ENCODE assay signal across 10 mouse cellular contexts in the genomic region with DNA sequence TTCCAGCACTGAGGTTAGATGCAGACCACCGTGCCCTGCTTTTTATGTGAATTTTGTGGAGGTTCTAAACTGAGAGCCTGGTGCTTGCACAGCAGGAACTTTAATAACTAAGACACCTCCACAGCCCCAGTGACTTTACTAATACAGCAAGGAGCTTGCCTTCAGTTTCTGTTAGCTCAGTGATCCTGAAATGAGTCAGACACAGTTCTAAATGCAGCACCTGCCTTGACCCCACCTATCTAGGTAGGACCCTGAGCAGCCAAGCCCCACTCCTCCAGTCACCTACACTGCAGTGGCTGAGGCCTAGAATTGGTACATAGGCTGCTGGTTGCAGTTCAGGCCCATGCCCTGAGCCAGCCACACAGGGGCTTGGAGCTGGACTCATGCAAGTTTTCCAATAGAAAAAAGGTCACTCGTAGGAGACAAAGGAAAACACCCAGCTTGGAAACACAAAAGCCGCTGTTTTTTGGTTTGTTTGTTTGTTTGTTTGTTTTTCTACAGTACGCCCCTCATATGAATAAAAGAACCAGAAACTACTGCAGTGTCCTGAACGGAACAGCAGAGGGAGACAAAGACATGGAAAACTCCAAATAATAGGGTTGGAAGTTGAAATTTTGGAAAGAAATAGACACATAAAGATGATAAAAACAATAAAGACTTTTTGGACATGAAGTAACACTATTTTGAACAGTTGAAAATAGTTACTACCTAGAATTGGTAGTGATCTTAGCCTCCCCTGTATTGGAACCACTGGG. TPM values are rescaled to one million over a fixed set of nuclear protein-coding genes. Genes with fewer than 3 reads are reported as not detected.
A peak's percentile ranks its signal among the peaks of the same experiment; 100 is the strongest.
DNase-seq lines count a peak whose midpoint lies in the region; ATAC-seq and TF ChIP-seq lines count a peak whose summit lies in the region.
"Had no signal": no experiment of that assay in that cellular context is flagged by ENCODE, and none has a peak within 500 bp of the region (broad histone marks: within the 10 kb centered on the region; RNA-seq: fewer than 3 reads in every experiment).

No protein-coding gene starts in this region.

- no peak overlapping the region for H3K4me3 ChIP-seq in heart, adult 2 months
- no peak overlapping the region for H3K4me3 ChIP-seq in heart, embryonic 11.5 days (ENCODE audit: low read depth, low read length)
- H3K4me3 ChIP-seq in lung, embryonic 14.5 days (ENCODE audit: low read depth, low read length), result no peak overlapping the region
- H3K4me3 ChIP-seq: liver, embryonic 15.5 days had no signal

- no peaks in the 10 kb centered on the region for H3K9me3 ChIP-seq in heart, embryonic 11.5 days (replicated peaks; ENCODE audit: control insufficient read depth, low read length)
- no peaks in the 10 kb centered on the region for H3K9me3 ChIP-seq in lung, embryonic 14.5 days (ENCODE audit: low read depth, low read length)
- H3K9me3 ChIP-seq: liver, embryonic 15.5 days had no signal

- intact Hi-C loops in heart, adult 2 months (cut with DNase I), result no loop called here

- H3K79me2 ChIP-seq in heart, adult 2 months (replicated peaks; ENCODE audit: control insufficient read depth, insufficient read depth, low read length), result no peaks in the 10 kb centered on the region

- H3K4me1 ChIP-seq in heart, adult 2 months (ENCODE audit: control insufficient read depth, insufficient read depth, low read length), result no peaks in the 10 kb centered on the region
- H3K4me1 ChIP-seq in heart, embryonic 11.5 days (ENCODE audit: control insufficient read depth, insufficient read depth, low read length), result no peaks in the 10 kb centered on the region
- H3K4me1 ChIP-seq in lung, embryonic 14.5 days (ENCODE audit: insufficient read depth), result no peaks in the 10 kb centered on the region

- no peak for TF ChIP-seq POLR2A in heart, adult 2 months (IDR thresholded peaks at IDR 0.05; ENCODE audit: insufficient read depth, low read depth, low read length)

- 41% methylated on average over 5 of the region's 5 CpGs for WGBS in heart, adult 2 months
- WGBS in heart, embryonic 11.5 days (ENCODE audit: insufficient replicate concordance), result 44% methylated on average over 5 of the region's 5 CpGs
- 38% methylated on average over 5 of the region's 5 CpGs for WGBS in lung, embryonic 14.5 days

- no peak for TF ChIP-seq EP300 in heart, adult 2 months (IDR thresholded peaks at IDR 0.05; ENCODE audit: insufficient read depth, low read depth, low read length)

- H3K27ac ChIP-seq in heart, adult 2 months, result no peak overlapping the region
- no peak overlapping the region for H3K27ac ChIP-seq in heart, embryonic 11.5 days (ENCODE audit: low read depth, low read length)
- no peak overlapping the region for H3K27ac ChIP-seq in lung, embryonic 14.5 days (ENCODE audit: low read depth)
- H3K27ac ChIP-seq: liver, embryonic 15.5 days had no signal

- peak; percentile 80 for TF ChIP-seq CTCF in heart, adult 2 months (IDR thresholded peaks at IDR 0.05)
- TF ChIP-seq CTCF in lung, embryonic 14.5 days (IDR thresholded peaks at IDR 0.05; ENCODE audit: low read depth), result peak; percentile 51

- no peak for ATAC-seq in heart, embryonic 11.5 days (replicated peaks; ENCODE audit: insufficient number of reproducible peaks, low FRiP score, low TSS enrichment)
- no peak for ATAC-seq in lung, embryonic 14.5 days (ENCODE audit: insufficient read depth)
- no peak for ATAC-seq in megakaryocyte-erythroid progenitor cell, adult 5-6 weeks (replicated peaks; ENCODE audit: low FRiP score, low TSS enrichment, poor library complexity, severe bottlenecking)

- DNase-seq in heart, adult 2 months, result no peak
- DNase-seq in lung, embryonic 14.5 days, result peak; percentile 71
- no peak for DNase-seq in lung, adult 18-20 months
- DNase-seq in NIH3T3 (ENCODE audit: low read depth), result peak; percentile 65
- DNase-seq in retina, postnatal 1 day, result peak; percentile 37
- DNase-seq: layer of hippocampus, postnatal 36 days; thymus, postnatal 36 days had no signal

- H3K27me3 ChIP-seq in heart, adult 2 months (ENCODE audit: control insufficient read depth, insufficient read depth, low read length), result no peaks in the 10 kb centered on the region
- H3K27me3 ChIP-seq in heart, embryonic 11.5 days (ENCODE audit: control insufficient read depth, insufficient read depth, low read length), result no peaks in the 10 kb centered on the region
- no peaks in the 10 kb centered on the region for H3K27me3 ChIP-seq in lung, embryonic 14.5 days (ENCODE audit: insufficient read depth, low read length)

- no peaks in the 10 kb centered on the region for H3K36me3 ChIP-seq in heart, adult 2 months (ENCODE audit: control insufficient read depth, insufficient read depth, low read length)
- no peaks in the 10 kb centered on the region for H3K36me3 ChIP-seq in heart, embryonic 11.5 days (ENCODE audit: control insufficient read depth, insufficient read depth, low read length)
- H3K36me3 ChIP-seq in lung, embryonic 14.5 days (ENCODE audit: insufficient read depth), result 0 out of 2 replicates have a peak, but pooled peaks cover 21% of the 10 kb centered on the region
- H3K36me3 ChIP-seq: liver, embryonic 15.5 days had no signal

- no peak overlapping the region for H3K4me2 ChIP-seq in heart, embryonic 11.5 days
- no peak overlapping the region for H3K4me2 ChIP-seq in lung, embryonic 14.5 days
- H3K4me2 ChIP-seq: liver, embryonic 15.5 days had no signal

- no peak overlapping the region for H3K9ac ChIP-seq in heart, adult 2 months (ENCODE audit: low read depth, low read length)
- no peak overlapping the region for H3K9ac ChIP-seq in heart, embryonic 11.5 days (ENCODE audit: low read depth, low read length)
- H3K9ac ChIP-seq in lung, embryonic 14.5 days, result no peak overlapping the region
- H3K9ac ChIP-seq: liver, embryonic 15.5 days had no signal

RNA-seq across cellular contexts. Expression of gene Serf1, which starts 4.6 kb away (rescaled TPM):
- total RNA-seq in heart, adult 2 months (2021), result 1 to 10 TPM; 3.3 to 8.1 TPM
- 1.3 and 2.9 TPM in 2 replicates for polyA plus RNA-seq in heart, adult 2 months (2012; rRNA removed)
- 118 and 128 TPM in 2 replicates for polyA plus RNA-seq in heart, embryonic 11.5 days (2014; fragmentation: Nextera tagmentation; extraction: Ambion mirVana)
- polyA plus RNA-seq in lung, embryonic 14.5 days (2014; fragmentation: Nextera tagmentation; extraction: Ambion mirVana), result 134 and 142 TPM in 2 replicates
- total RNA-seq in megakaryocyte-erythroid progenitor cell, adult 5-6 weeks (2014; fragmentation: Nextera tagmentation), result 51.0 and 53.4 TPM in 2 replicates
- total RNA-seq in megakaryocyte-erythroid progenitor cell, adult 5-6 weeks (2017), result 36.9 and 105 TPM in 2 replicates

RNA-seq across cellular contexts. Expression of gene Bdp1, which starts 8.5 kb away (rescaled TPM):
- 10 to 100 TPM; 25.6 to 27.1 TPM for total RNA-seq in heart, adult 2 months (2021)
- 1.4 and 5.0 TPM in 2 replicates for polyA plus RNA-seq in heart, adult 2 months (2012; rRNA removed)
- polyA plus RNA-seq in heart, embryonic 11.5 days (2014; fragmentation: Nextera tagmentation; extraction: Ambion mirVana), result 15.4 and 22.6 TPM in 2 replicates
- 24.0 and 27.7 TPM in 2 replicates for polyA plus RNA-seq in lung, embryonic 14.5 days (2014; fragmentation: Nextera tagmentation; extraction: Ambion mirVana)
- total RNA-seq in megakaryocyte-erythroid progenitor cell, adult 5-6 weeks (2014; fragmentation: Nextera tagmentation), result 42.6 and 59.1 TPM in 2 replicates
- total RNA-seq in megakaryocyte-erythroid progenitor cell, adult 5-6 weeks (2017), result 88.1 and 90.2 TPM in 2 replicates

RNA-seq across cellular contexts. Expression of gene Smn1, which starts 12.3 kb away (rescaled TPM):
- 10 to 100 TPM; 13.3 to 16.1 TPM for total RNA-seq in heart, adult 2 months (2021)
- 6.9 and 13.4 TPM in 2 replicates for polyA plus RNA-seq in heart, adult 2 months (2012; rRNA removed)
- 41.7 and 44.0 TPM in 2 replicates for polyA plus RNA-seq in heart, embryonic 11.5 days (2014; fragmentation: Nextera tagmentation; extraction: Ambion mirVana)
- polyA plus RNA-seq in lung, embryonic 14.5 days (2014; fragmentation: Nextera tagmentation; extraction: Ambion mirVana), result 61.4 and 63.6 TPM in 2 replicates
- 81.4 and 87.4 TPM in 2 replicates for total RNA-seq in megakaryocyte-erythroid progenitor cell, adult 5-6 weeks (2014; fragmentation: Nextera tagmentation)
- 68.9 and 86.9 TPM in 2 replicates for total RNA-seq in megakaryocyte-erythroid progenitor cell, adult 5-6 weeks (2017)

Comparison
In these comparisons a context has a peak if more than half of its experiments do, and no peak if none do; other contexts are left out.
1. DNase-seq: peak in lung, embryonic 14.5 days (single experiment), NIH3T3 (single experiment) and retina, postnatal 1 day (single experiment); none in heart, adult 2 months (0 of 2) and lung, adult 18-20 months (0 of 2).
2. RNA of gene Serf1, which starts 4.6 kb away (polyA plus RNA-seq): 134 to 142 TPM in lung, embryonic 14.5 days and 118 to 128 TPM in heart, embryonic 11.5 days; 1.3 to 2.9 TPM in heart, adult 2 months; every median in the first group is over 10 times any median in the second.